Mouse (Mus musculus): ENCODE measurements at regions not wholly inside any gene's neighbourhood (a gene's known extent, or its start where the extent isn't known, plus 50 kb on each side); places are given as distances from the start of the nearest gene placed in this dataset.

DNA sequence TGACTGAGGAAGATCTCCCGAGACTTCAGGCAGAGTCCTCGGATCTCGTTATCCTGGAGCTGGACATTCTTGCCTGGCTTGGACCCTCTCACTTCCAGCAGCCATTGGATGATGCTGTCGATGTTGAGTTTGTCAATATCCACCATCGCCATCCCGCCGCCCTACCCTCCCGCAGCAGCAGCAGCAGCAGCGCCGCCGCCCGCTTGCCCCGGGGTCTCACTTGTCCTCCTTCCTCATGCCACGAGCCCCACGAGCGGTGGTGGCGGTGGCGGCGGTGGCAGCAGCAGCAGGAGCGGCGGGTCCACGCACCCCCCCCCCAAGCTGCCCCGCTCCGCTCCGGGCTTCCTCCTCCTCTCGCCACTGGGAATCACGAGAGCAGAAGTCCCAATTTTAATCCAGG lies 115.1 kb upstream of the Taf1b start:
- no peak for DNase-seq (ENCODE audit: low read depth)

- peak; percentile 64 for DNase-seq (ENCODE audit: low read depth)
These were observed 73.2 kb upstream of the Taf1b start for GRCm38 (mm10) chr12:24424958-24425357.

Data from NIH3T3 (cell line).